Mouse (Mus musculus): ENCODE measurements around the gene Usp43.

The Usp43 gene

DNA sequence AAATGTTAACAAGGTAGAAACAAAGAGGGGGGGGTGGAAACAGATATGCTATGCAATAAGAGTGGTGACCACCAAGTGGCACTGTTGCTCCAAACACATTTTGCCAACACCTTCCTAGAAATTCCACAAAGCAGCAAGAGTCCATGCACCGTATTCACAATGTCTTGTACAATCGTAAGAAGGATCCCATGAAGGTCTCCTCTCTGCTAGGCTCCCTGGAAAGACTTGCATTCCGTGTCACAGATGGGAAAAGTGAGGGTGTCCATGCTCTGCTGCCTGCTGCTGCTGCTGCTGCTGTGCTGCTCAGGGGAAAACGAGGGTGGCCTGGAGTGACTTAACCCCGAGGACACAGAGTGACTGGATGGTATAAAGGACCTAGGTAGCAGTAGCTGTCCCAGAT lies 102.3 kb downstream of the Usp43 start:
- DNase-seq (ENCODE audit: extremely low read depth, insufficient read length, low spot score) = peak; percentile 7

DNA sequence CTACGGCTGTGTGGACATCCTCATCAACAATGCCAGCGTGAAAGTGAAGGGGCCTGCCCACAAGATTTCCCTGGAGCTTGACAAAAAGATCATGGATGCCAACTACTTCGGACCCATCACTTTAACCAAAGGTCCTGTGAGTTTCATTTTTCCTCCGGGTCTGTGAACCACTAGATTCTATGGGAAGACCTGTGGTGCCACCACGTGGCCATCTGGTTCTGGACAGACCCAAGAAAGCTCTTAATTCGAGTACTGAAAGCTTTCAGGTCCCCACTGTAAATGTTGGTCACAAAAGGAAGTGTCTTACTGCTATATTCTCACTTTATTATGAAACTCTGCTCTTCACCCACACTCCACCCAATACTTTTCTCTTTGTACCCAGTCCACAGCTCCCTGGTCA lies 110.4 kb downstream of the Usp43 start:
- DNase-seq (ENCODE audit: extremely low read depth, insufficient read length, low spot score) = no peak

DNA sequence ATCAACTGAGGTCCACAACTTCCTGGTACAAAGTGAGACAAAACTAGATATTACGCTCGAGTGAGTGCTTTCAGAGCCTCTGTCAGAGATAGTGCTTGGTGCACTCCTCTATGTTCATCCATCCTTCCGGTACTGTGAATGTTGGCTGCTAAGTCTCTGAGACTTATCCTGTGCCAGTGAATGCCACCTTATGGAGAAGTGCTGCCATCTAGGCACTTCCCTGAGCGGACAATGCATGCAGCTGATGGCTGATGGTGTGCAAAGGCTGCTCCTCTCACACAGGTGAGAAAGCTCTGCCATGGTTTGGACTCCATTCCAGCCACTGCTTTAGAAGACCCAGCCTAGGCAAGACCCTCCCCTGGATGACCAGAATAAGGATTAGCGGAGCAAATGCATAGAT lies 113.9 kb downstream of the Usp43 start:
- DNase-seq (ENCODE audit: extremely low read depth, insufficient read length, low spot score) = no peak

DNA sequence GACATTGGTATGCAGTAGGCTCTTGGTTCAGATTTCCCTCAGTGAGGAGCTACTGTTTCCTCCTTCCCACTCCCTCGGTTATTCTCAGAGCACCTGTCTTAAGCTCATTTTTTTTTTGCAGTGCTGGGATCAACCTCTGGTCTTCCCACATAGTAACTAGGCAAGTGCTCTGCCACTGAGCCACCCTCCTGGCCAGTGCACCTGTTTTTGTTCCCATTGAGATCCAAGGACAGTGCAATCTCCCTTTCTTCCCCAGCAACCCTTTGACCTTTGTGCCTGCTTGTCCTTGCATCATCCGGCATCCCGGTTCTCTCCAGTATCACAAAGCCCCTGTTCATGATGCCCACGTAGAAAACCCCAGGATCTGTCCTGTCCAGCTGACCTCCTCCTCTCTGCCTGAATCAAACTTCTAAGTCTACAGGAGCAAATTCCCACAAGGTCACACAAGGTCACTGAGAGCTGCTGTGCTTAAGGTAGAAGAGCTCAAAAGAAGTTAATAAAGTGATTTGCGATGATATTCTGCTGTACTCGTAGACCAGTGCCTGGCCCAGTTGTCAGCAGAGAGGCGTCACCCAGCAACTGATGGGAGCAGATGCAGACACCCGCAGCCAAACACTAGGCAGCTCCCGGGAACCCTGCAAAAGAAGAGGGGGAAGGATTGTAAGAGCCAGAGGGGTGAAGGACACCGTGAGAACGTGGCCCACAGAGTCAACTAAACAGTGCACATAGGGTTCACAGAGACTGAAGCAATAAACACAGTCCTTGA lies 114.9 kb downstream of the Usp43 start:
- no peak for DNase-seq (ENCODE audit: extremely low read depth, insufficient read length, low spot score)

DNA sequence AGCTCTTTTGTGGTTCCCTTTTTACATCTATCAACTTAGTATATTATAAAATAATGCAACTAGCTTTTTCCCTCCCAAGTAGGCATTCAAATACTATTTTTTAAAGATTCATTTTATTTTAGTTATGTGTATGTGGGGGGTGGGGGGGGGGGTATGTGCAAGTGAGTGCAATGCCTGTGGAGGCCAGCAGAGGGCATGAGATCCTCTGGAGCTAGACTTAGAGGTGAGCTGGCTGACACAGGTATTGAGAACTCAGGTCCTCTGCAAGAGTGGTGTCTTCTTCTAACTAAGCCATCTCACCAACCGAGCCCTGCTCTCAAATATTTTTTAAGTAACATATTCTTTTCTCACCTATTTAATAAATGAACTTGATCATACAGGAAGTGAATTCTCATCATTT lies 116.4 kb downstream of the Usp43 start:
- DNase-seq (ENCODE audit: extremely low read depth, insufficient read length, low spot score) = no peak

All from 3134 (cell line).